Comparison of ENCODE assay signal across 14 mouse cellular contexts in genomic region chr15:90082175-90082951, GRCm38 (mm10).
DNase-seq lines count a peak whose midpoint lies in the region; ATAC-seq lines count a peak whose summit lies in the region.
"Had no signal": no experiment of that assay in that cellular context is flagged by ENCODE, and none has a peak within 500 bp of the region (broad histone marks: within the 10 kb centered on the region; RNA-seq: fewer than 3 reads in every experiment).

No protein-coding gene starts in this region.

- H3K4me2 ChIP-seq in hindbrain, embryonic 13.5 days: no peak overlapping the region
- H3K4me2 ChIP-seq in midbrain, embryonic 14.5 days (ENCODE audit: low read length): no peak overlapping the region
- H3K4me2 ChIP-seq in embryonic facial prominence, embryonic 11.5 days (ENCODE audit: low read depth, low read length): no peak overlapping the region
- H3K4me2 ChIP-seq in neural tube, embryonic 15.5 days: no peak overlapping the region
- no peak overlapping the region for H3K4me2 ChIP-seq in intestine, embryonic 16.5 days (ENCODE audit: low read depth, low read length)
- H3K4me2 ChIP-seq: embryonic facial prominence, embryonic 15.5 days; liver, embryonic 15.5 days had no signal

- no peaks in the 10 kb centered on the region for H3K36me3 ChIP-seq in hindbrain, embryonic 13.5 days
- H3K36me3 ChIP-seq in hindbrain, embryonic 10.5 days: no peaks in the 10 kb centered on the region
- H3K36me3 ChIP-seq in midbrain, embryonic 14.5 days (ENCODE audit: control insufficient read depth, insufficient read depth, low read length): no peaks in the 10 kb centered on the region
- H3K36me3 ChIP-seq in midbrain, embryonic 10.5 days: no peaks in the 10 kb centered on the region
- no peaks in the 10 kb centered on the region for H3K36me3 ChIP-seq in embryonic facial prominence, embryonic 11.5 days (replicated peaks; ENCODE audit: control insufficient read depth, insufficient read depth, low read depth, low read length)
- H3K36me3 ChIP-seq in neural tube, embryonic 15.5 days: no peaks in the 10 kb centered on the region
- H3K36me3 ChIP-seq in intestine, embryonic 16.5 days (ENCODE audit: control insufficient read depth, insufficient read depth, low read length): no peaks in the 10 kb centered on the region
- H3K36me3 ChIP-seq: embryonic facial prominence, embryonic 15.5 days; liver, embryonic 15.5 days had no signal

- 67% methylated on average over 9 of the region's 9 CpGs for WGBS in hindbrain, embryonic 13.5 days
- WGBS in hindbrain, embryonic 10.5 days: 80% methylated on average over 9 of the region's 9 CpGs
- WGBS in midbrain, embryonic 14.5 days: 81% methylated on average over 9 of the region's 9 CpGs
- 76% methylated on average over 9 of the region's 9 CpGs for WGBS in midbrain, embryonic 10.5 days
- 43% methylated on average over 9 of the region's 9 CpGs for WGBS in embryonic facial prominence, embryonic 11.5 days
- 56% methylated on average over 9 of the region's 9 CpGs for WGBS in neural tube, embryonic 15.5 days
- 69% methylated on average over 9 of the region's 9 CpGs for WGBS in intestine, embryonic 16.5 days

- no peak overlapping the region for H3K9ac ChIP-seq in hindbrain, embryonic 13.5 days
- H3K9ac ChIP-seq in midbrain, embryonic 14.5 days (replicated peaks; ENCODE audit: low read length): no peak overlapping the region
- H3K9ac ChIP-seq in embryonic facial prominence, embryonic 11.5 days (replicated peaks; ENCODE audit: low read length): no peak overlapping the region
- no peak overlapping the region for H3K9ac ChIP-seq in neural tube, embryonic 15.5 days (replicated peaks)
- H3K9ac ChIP-seq in intestine, embryonic 16.5 days (ENCODE audit: low read depth, low read length): no peak overlapping the region
- H3K9ac ChIP-seq: embryonic facial prominence, embryonic 15.5 days; liver, embryonic 15.5 days had no signal

- no peaks in the 10 kb centered on the region for H3K9me3 ChIP-seq in hindbrain, embryonic 13.5 days
- H3K9me3 ChIP-seq in hindbrain, embryonic 10.5 days: no peaks in the 10 kb centered on the region
- H3K9me3 ChIP-seq in midbrain, embryonic 14.5 days (ENCODE audit: control insufficient read depth, low read length): no peaks in the 10 kb centered on the region
- no peaks in the 10 kb centered on the region for H3K9me3 ChIP-seq in midbrain, embryonic 10.5 days (replicated peaks)
- H3K9me3 ChIP-seq in embryonic facial prominence, embryonic 11.5 days (replicated peaks; ENCODE audit: control insufficient read depth, low read length): no peaks in the 10 kb centered on the region
- no peaks in the 10 kb centered on the region for H3K9me3 ChIP-seq in neural tube, embryonic 15.5 days (replicated peaks)
- no peaks in the 10 kb centered on the region for H3K9me3 ChIP-seq in intestine, embryonic 16.5 days (ENCODE audit: control insufficient read depth, low read length)
- H3K9me3 ChIP-seq: embryonic facial prominence, embryonic 15.5 days; liver, embryonic 15.5 days had no signal

- no peak overlapping the region for H3K4me3 ChIP-seq in hindbrain, embryonic 13.5 days
- no peak overlapping the region for H3K4me3 ChIP-seq in hindbrain, embryonic 10.5 days
- no peak overlapping the region for H3K4me3 ChIP-seq in midbrain, embryonic 14.5 days (replicated peaks; ENCODE audit: low read depth, low read length)
- H3K4me3 ChIP-seq in midbrain, embryonic 10.5 days: no peak overlapping the region
- H3K4me3 ChIP-seq in embryonic facial prominence, embryonic 11.5 days (ENCODE audit: low read depth, low read length): no peak overlapping the region
- no peak overlapping the region for H3K4me3 ChIP-seq in neural tube, embryonic 15.5 days (replicated peaks)
- H3K4me3 ChIP-seq in intestine, embryonic 16.5 days (ENCODE audit: low read length): no peak overlapping the region
- H3K4me3 ChIP-seq: embryonic facial prominence, embryonic 15.5 days; liver, embryonic 15.5 days had no signal

- no peak for DNase-seq in hindbrain, embryonic 10.5 days (ENCODE audit: low spot score)
- peak; percentile 27 for DNase-seq in midbrain, embryonic 14.5 days
- DNase-seq in midbrain, embryonic 10.5 days (ENCODE audit: low spot score): no peak
- DNase-seq in embryonic facial prominence, embryonic 11.5 days (ENCODE audit: low spot score): peak; percentile 55
- no peak for DNase-seq in right cerebral cortex, postnatal 4 days
- DNase-seq: adrenal gland, postnatal 25 days; cerebellum, adult 11-12 months had no signal

- peak overlapping the region; percentile 58; the same call in 1 of the 2 replicates for H3K27ac ChIP-seq in hindbrain, embryonic 13.5 days
- H3K27ac ChIP-seq in hindbrain, embryonic 10.5 days: no peak overlapping the region
- H3K27ac ChIP-seq in midbrain, embryonic 14.5 days (replicated peaks; ENCODE audit: low read depth, low read length): no peak overlapping the region
- no peak overlapping the region for H3K27ac ChIP-seq in midbrain, embryonic 10.5 days (replicated peaks)
- no peak overlapping the region for H3K27ac ChIP-seq in embryonic facial prominence, embryonic 11.5 days (replicated peaks; ENCODE audit: low read depth, low read length)
- peak overlapping the region; percentile 37; the same call in 1 of the 2 replicates for H3K27ac ChIP-seq in neural tube, embryonic 15.5 days (replicated peaks)
- H3K27ac ChIP-seq in intestine, embryonic 16.5 days (ENCODE audit: low read length): no peak overlapping the region
- H3K27ac ChIP-seq: embryonic facial prominence, embryonic 15.5 days; liver, embryonic 15.5 days had no signal

- peaks cover 4% of the 10 kb centered on the region for H3K4me1 ChIP-seq in hindbrain, embryonic 13.5 days (replicated peaks)
- H3K4me1 ChIP-seq in hindbrain, embryonic 10.5 days (replicated peaks): no peaks in the 10 kb centered on the region
- no peaks in the 10 kb centered on the region for H3K4me1 ChIP-seq in midbrain, embryonic 14.5 days (ENCODE audit: control insufficient read depth, insufficient read depth, low read length)
- no peaks in the 10 kb centered on the region for H3K4me1 ChIP-seq in midbrain, embryonic 10.5 days
- H3K4me1 ChIP-seq in embryonic facial prominence, embryonic 11.5 days (ENCODE audit: control insufficient read depth, insufficient read depth, low read length): no peaks in the 10 kb centered on the region
- H3K4me1 ChIP-seq in neural tube, embryonic 15.5 days: peaks cover 8% of the 10 kb centered on the region
- no peaks in the 10 kb centered on the region for H3K4me1 ChIP-seq in intestine, embryonic 16.5 days (ENCODE audit: control insufficient read depth, insufficient read depth, low read length)
- H3K4me1 ChIP-seq: liver, embryonic 15.5 days had no signal

- H3K27me3 ChIP-seq in hindbrain, embryonic 13.5 days: no peaks in the 10 kb centered on the region
- no peaks in the 10 kb centered on the region for H3K27me3 ChIP-seq in hindbrain, embryonic 10.5 days (ENCODE audit: insufficient read depth, poor library complexity, severe bottlenecking)
- no peaks in the 10 kb centered on the region for H3K27me3 ChIP-seq in midbrain, embryonic 14.5 days (ENCODE audit: control insufficient read depth, insufficient read depth, low read length)
- H3K27me3 ChIP-seq in midbrain, embryonic 10.5 days (ENCODE audit: low read depth, poor library complexity, severe bottlenecking): no peaks in the 10 kb centered on the region
- no peaks in the 10 kb centered on the region for H3K27me3 ChIP-seq in embryonic facial prominence, embryonic 11.5 days (ENCODE audit: control insufficient read depth, insufficient read depth, low read length)
- no peaks in the 10 kb centered on the region for H3K27me3 ChIP-seq in neural tube, embryonic 15.5 days (replicated peaks)
- no peaks in the 10 kb centered on the region for H3K27me3 ChIP-seq in intestine, embryonic 16.5 days (replicated peaks; ENCODE audit: control insufficient read depth, insufficient read depth, low read length)
- H3K27me3 ChIP-seq: CH12.LX; embryonic facial prominence, embryonic 15.5 days; liver, embryonic 15.5 days had no signal

- peak; percentile 61; the same call in 1 of the 2 replicates for ATAC-seq in hindbrain, embryonic 13.5 days (ENCODE audit: low FRiP score)
- ATAC-seq in midbrain, embryonic 14.5 days (ENCODE audit: low FRiP score, low TSS enrichment): no peak
- no peak for ATAC-seq in embryonic facial prominence, embryonic 11.5 days (replicated peaks; ENCODE audit: insufficient number of reproducible peaks, low FRiP score, low TSS enrichment, low read depth)
- no peak for ATAC-seq in neural tube, embryonic 15.5 days (ENCODE audit: low FRiP score)
- no peak for ATAC-seq in intestine, embryonic 16.5 days
- ATAC-seq: midbrain, embryonic 16.5 days had no signal

Comparison
In these comparisons a context has a peak if more than half of its experiments do, and no peak if none do; other contexts are left out.
1. H3K27ac ChIP-seq: peak in hindbrain, embryonic 13.5 days (single experiment) and neural tube, embryonic 15.5 days (single experiment); none in hindbrain, embryonic 10.5 days (single experiment), midbrain, embryonic 14.5 days (single experiment), midbrain, embryonic 10.5 days (single experiment), embryonic facial prominence, embryonic 11.5 days (single experiment) and intestine, embryonic 16.5 days (single experiment).
2. DNase-seq: peak in midbrain, embryonic 14.5 days (single experiment) and embryonic facial prominence, embryonic 11.5 days (single experiment); none in hindbrain, embryonic 10.5 days (single experiment), midbrain, embryonic 10.5 days (single experiment) and right cerebral cortex, postnatal 4 days (single experiment).